Mouse (Mus musculus) kidney, embryonic 14.5 days (tissue): ENCODE data around the gene Olfr314. TPM values are rescaled to one million over a fixed set of nuclear protein-coding genes. Genes with fewer than 3 reads are reported as not detected.
"Not testable (repeated sequence)": the region's sequence is repeated elsewhere in the genome, so short reads cannot be mapped to it uniquely, and the experiment has no call there.

Experiments used
- ATAC-seq: fragments of 200-750 bp; cut with Nextera tagmentation; 2 replicates; pipeline ENCODE4 v1.8.0; 2017; ENCODE audit warnings: moderate number of reproducible peaks, mild to moderate bottlenecking, moderate TSS enrichment, moderate library complexity; ENCODE audit not compliant: low FRiP score, low TSS enrichment
- H3K27ac ChIP-seq: fragments of 300-500 bp; sonication (generic); 2 replicates; pipeline ENCODE4 v1.5.1; 2014; ENCODE audit warnings: low read depth, mild to moderate bottlenecking, low read length, moderate library complexity, mixed read lengths
- H3K27me3 ChIP-seq: fragments of 300-500 bp; sonication (generic); 2 replicates; pipeline ENCODE4 v1.6.1; 2014; ENCODE audit warnings: mild to moderate bottlenecking, low read length; ENCODE audit not compliant: control insufficient read depth, insufficient read depth
- H3K36me3 ChIP-seq: fragments of 300-500 bp; sonication (generic); 2 replicates; pipeline ENCODE4 v1.6.1; 2014; ENCODE audit warnings: low read length, mixed read lengths; ENCODE audit not compliant: control insufficient read depth, insufficient read depth
- H3K4me1 ChIP-seq: fragments of 300-500 bp; sonication (generic); 2 replicates; pipeline ENCODE4 v1.6.1; 2014; ENCODE audit warnings: low read length, mixed read lengths; ENCODE audit not compliant: control insufficient read depth, insufficient read depth
- H3K4me2 ChIP-seq: fragments of 300-500 bp; sonication (generic); replicated peaks from 2 replicates; pipeline ENCODE4 v1.6.1; 2014; ENCODE audit warnings: low read depth, mild to moderate bottlenecking, low read length
- H3K4me3 ChIP-seq: fragments of 300-500 bp; sonication (generic); 2 replicates; pipeline ENCODE4 v1.5.1; 2014; ENCODE audit warnings: mild to moderate bottlenecking, low read length
- H3K9ac ChIP-seq: fragments of 300-500 bp; sonication (generic); 2 replicates; pipeline ENCODE4 v1.6.1; 2014; ENCODE audit warnings: low read depth, mild to moderate bottlenecking, low read length, moderate library complexity
- H3K9me3 ChIP-seq: fragments of 300-500 bp; sonication (generic); 2 replicates; pipeline ENCODE4 v1.6.1; 2016; ENCODE audit warnings: low read length; ENCODE audit not compliant: control insufficient read depth
- WGBS: fragments of 180-500 bp; shearing (Covaris S2); extraction: QIAGEN DNeasy Blood & Tissue Kit; methylation state at CpG from one replicate; pipeline ENCODE4 v1.1.7; 2014; 5-methylcytosine and 5-hydroxymethylcytosine counted together
- polyA plus RNA-seq: library from polyadenylated mRNA; unstranded; fragments of >200 nt; fragmentation: Nextera tagmentation; extraction: Ambion mirVana; gene quantifications from 2 replicates; pipeline ENCODE4 v1.2.1, GENCODE M21; 2014

Gene Olfr314
- not detected in 2 replicates for polyA plus RNA-seq

GRCm38 (mm10) chr11:58782480-58783089, at the start of gene Olfr314:
Gene Olfr314, plus strand, starts transcription at chr11:58782952.
- 77% methylated on average over 6 of the region's 6 CpGs for WGBS
- ATAC-seq, result no peak
- no peaks in the 10 kb centered on the region for H3K27me3 ChIP-seq
- H3K36me3 ChIP-seq, result no peaks in the 10 kb centered on the region
- H3K9me3 ChIP-seq, result no peaks in the 10 kb centered on the region
- H3K4me1 ChIP-seq, result no peaks in the 10 kb centered on the region
- no peak within 1 kb of the TSS for H3K27ac ChIP-seq
- no peak within 1 kb of the TSS for H3K9ac ChIP-seq
- H3K4me3 ChIP-seq, result no peak within 1 kb of the TSS
- H3K4me2 ChIP-seq, result no peak within 1 kb of the TSS

- Histone ChIP-seq H3K4me1 (no peaks in the 10 kb centered on the region), H3K4me3 (no peak overlapping the region), H3K27me3 (no peaks in the 10 kb centered on the region), H3K36me3 (no peaks in the 10 kb centered on the region), H3K9ac (no peak overlapping the region), H3K27ac (no peak overlapping the region), H3K4me2 (no peak overlapping the region), H3K9me3 (no peaks in the 10 kb centered on the region)
- 63% methylated on average over 3 of the region's 3 CpGs for WGBS
- no peak for ATAC-seq
Observed at GRCm38 (mm10) chr11:58733372-58733771, 49.4 kb upstream of the Olfr314 start.

GRCm38 (mm10) chr11:58738792-58739262, 43.9 kb upstream of the Olfr314 start, which contains the start of gene Olfr317:
Gene Olfr317, minus strand, starts transcription at chr11:58739212.
- 76% methylated on average over 4 of the region's 4 CpGs for WGBS

DNA sequence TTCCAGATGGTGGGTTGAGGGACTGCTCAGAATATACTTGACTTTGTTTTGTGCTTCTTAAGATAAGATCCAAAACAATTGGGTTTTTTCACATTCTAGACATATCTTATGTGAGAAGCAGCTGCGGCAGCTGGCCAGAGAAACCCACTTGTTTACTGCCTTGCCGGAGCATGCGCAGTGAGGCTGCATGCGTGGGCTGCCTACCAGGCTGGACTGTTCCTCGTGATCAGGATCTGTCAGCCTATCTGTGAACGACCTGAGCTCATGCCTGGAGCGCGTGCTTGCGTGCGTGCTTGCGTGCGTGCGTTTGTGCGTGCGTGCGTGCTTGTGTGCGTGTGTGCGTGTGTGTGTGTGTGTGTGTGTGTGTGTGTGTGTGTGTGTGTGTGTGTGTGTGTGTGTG, 31.7 kb upstream of the Olfr314 start:
- H3K9me3 ChIP-seq, H3K27me3 ChIP-seq, H3K4me3 ChIP-seq, H3K36me3 ChIP-seq, H3K9ac ChIP-seq, H3K27ac ChIP-seq, H3K4me2 ChIP-seq, H3K4me1 ChIP-seq, ATAC-seq: not testable (repeated sequence)
- WGBS, result 90% methylated on average over 18 of the region's 18 CpGs

More at GRCm38 (mm10) chr11:58738792-58739262, 43.9 kb upstream of the Olfr314 start, which contains the start of gene Olfr317:
- Histone ChIP-seq H3K9ac (no peak within 1 kb of the TSS), H3K27me3 (no peaks in the 10 kb centered on the region), H3K4me3 (no peak within 1 kb of the TSS), H3K9me3 (no peaks in the 10 kb centered on the region), H3K27ac (no peak within 1 kb of the TSS), H3K4me1 (no peaks in the 10 kb centered on the region), H3K4me2 (no peak within 1 kb of the TSS), H3K36me3 (no peaks in the 10 kb centered on the region)
- ATAC-seq, result no peak

DNA sequence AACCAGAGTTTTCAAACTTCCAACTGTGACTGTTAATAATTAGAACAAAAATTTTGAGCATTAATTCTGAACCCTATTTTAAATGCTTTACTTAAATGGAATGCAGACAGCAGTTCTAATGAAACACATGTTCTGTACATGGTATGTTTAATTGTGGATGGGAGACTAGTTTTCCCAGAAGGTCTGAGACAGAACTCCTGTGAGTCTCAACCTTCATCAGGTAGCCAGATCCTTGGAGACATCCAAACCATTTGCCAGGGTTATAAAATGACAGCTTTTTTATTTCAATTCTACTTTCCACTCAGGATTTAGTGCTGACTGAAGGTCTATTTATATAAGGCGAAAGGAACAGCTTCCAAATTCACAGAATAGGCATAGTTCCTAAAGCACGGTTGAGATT, 30.3 kb upstream of the Olfr314 start, which contains the start of gene Olfr316:
TSS of gene Olfr316 (plus strand) at position 301 of the 400 bp plus-strand sequence.
- H3K9ac ChIP-seq, result no peak within 1 kb of the TSS
- 84% methylated on average over 2 of the region's 2 CpGs for WGBS
- H3K27ac ChIP-seq, result no peak within 1 kb of the TSS
- no peaks in the 10 kb centered on the region for H3K36me3 ChIP-seq
- no peaks in the 10 kb centered on the region for H3K27me3 ChIP-seq
- no peaks in the 10 kb centered on the region for H3K4me1 ChIP-seq
- no peaks in the 10 kb centered on the region for H3K9me3 ChIP-seq
- no peak within 1 kb of the TSS for H3K4me3 ChIP-seq
- no peak for ATAC-seq
- H3K4me2 ChIP-seq, result no peak within 1 kb of the TSS

DNA sequence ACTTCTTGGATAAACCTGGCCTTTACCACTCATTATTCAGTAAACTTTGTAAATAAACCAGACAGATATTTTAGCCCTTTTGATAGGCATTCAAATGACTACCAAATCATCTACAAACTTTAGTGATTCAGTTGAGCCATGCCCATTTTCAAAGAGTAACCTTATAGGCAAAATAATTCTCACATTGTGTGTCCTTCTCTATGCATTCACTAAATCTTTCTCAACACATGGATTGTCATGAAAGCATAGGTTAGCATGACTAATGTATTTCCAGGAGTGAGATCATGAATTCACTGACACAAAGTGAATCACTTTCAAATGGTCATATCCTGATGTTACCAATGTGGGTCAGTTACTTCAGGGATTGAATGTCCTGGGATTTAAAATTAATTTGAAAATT, 9.9 kb upstream of the Olfr314 start, which contains the start of gene Olfr315:
TSS of gene Olfr315 (plus strand) at position 301 of the 400 bp plus-strand sequence.
- Histone ChIP-seq H3K27me3 (no peaks in the 10 kb centered on the region), H3K4me1 (no peaks in the 10 kb centered on the region), H3K4me3 (no peak within 1 kb of the TSS), H3K27ac (no peak within 1 kb of the TSS), H3K4me2 (no peak within 1 kb of the TSS), H3K36me3 (no peaks in the 10 kb centered on the region), H3K9ac (no peak within 1 kb of the TSS), H3K9me3 (no peaks in the 10 kb centered on the region)
- no peak for ATAC-seq

DNA sequence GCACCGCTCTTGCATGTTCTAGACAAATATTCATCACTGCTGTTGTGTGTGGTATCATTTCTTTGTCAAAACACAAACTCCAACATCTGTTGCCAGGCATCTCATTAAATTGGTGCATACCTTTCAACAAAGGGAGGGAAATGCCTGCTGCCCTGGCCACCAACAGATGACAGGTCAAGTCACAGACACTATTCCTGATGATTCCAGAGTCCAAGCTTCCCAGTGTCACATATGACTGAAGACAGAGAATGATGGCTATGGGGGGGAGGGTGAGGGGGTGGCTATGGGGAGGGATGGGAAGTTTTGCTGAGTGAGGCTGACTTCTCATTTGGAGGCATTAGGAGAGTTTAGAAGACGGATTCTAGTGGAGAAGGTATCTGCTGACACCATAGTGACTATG, 1.4 kb downstream of the Olfr314 start:
- H3K27ac ChIP-seq, result no peak overlapping the region
- WGBS, result 84% methylated on average over 2 of the region's 2 CpGs
- no peak overlapping the region for H3K4me3 ChIP-seq
- H3K27me3 ChIP-seq, result no peaks in the 10 kb centered on the region
- no peaks in the 10 kb centered on the region for H3K9me3 ChIP-seq
- H3K4me2 ChIP-seq, result no peak overlapping the region
- no peaks in the 10 kb centered on the region for H3K4me1 ChIP-seq
- no peaks in the 10 kb centered on the region for H3K36me3 ChIP-seq
- no peak overlapping the region for H3K9ac ChIP-seq
- no peak for ATAC-seq

GRCm38 (mm10) chr11:58787651-58788050, 4.9 kb downstream of the Olfr314 start:
- 90% methylated on average over 10 of the region's 10 CpGs for WGBS
- no peaks in the 10 kb centered on the region for H3K9me3 ChIP-seq
- H3K4me3 ChIP-seq, result no peak overlapping the region
- ATAC-seq, result no peak
- no peak overlapping the region for H3K9ac ChIP-seq
- no peak overlapping the region for H3K27ac ChIP-seq
- no peaks in the 10 kb centered on the region for H3K4me1 ChIP-seq
- no peaks in the 10 kb centered on the region for H3K36me3 ChIP-seq
- H3K4me2 ChIP-seq, result no peak overlapping the region
- no peaks in the 10 kb centered on the region for H3K27me3 ChIP-seq

GRCm38 (mm10) chr11:58788346-58788745, 5.6 kb downstream of the Olfr314 start:
- 81% methylated on average over 8 of the region's 8 CpGs for WGBS
- no peak overlapping the region for H3K4me2 ChIP-seq
- H3K27ac ChIP-seq, result no peak overlapping the region
- H3K4me3 ChIP-seq, result no peak overlapping the region
- no peaks in the 10 kb centered on the region for H3K27me3 ChIP-seq
- no peak overlapping the region for H3K9ac ChIP-seq
- no peaks in the 10 kb centered on the region for H3K36me3 ChIP-seq
- no peaks in the 10 kb centered on the region for H3K9me3 ChIP-seq
- H3K4me1 ChIP-seq, result no peaks in the 10 kb centered on the region
- no peak for ATAC-seq
